10 mouse cellular contexts compared by ENCODE assay signal in the genomic region with DNA sequence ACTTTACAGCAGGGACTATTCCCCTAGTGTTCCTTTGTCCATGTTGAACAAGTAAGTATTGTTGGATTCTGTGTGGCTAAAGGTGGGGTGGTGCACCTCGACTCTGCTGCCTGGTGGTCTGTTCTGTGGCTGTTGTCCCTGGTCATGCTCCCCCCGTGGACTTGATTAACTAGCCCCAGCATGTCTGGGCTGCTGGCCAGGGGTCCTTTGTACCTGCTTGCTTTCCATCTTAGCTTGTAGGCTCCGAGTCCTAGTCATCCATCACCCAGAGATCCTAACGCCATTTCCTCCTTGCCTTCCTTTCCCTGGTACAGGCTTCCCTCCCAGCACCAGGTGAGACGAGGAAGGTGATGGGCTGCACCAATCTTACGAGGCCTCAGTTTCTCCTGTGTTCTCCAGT. TPM values are rescaled to one million over a fixed set of nuclear protein-coding genes. Genes with fewer than 3 reads are reported as not detected.
DNase-seq lines count a peak whose midpoint lies in the region; ATAC-seq and TF ChIP-seq lines count a peak whose summit lies in the region.
"Had no signal": no experiment of that assay in that cellular context is flagged by ENCODE, and none has a peak within 500 bp of the region (broad histone marks: within the 10 kb centered on the region; RNA-seq: fewer than 3 reads in every experiment).

No protein-coding gene starts in this region.

- DNase-seq in heart, postnatal 36 days: no peak
- no peak for DNase-seq in heart, postnatal 0 days (ENCODE audit: low spot score)
- DNase-seq in limb, embryonic 14.5 days (ENCODE audit: low spot score): no peak
- DNase-seq in right cerebral cortex, adult 2 months (ENCODE audit: low spot score in 2 of 2): no peak
- no peak for DNase-seq in testis, postnatal 14 days (ENCODE audit: low spot score)
- no peak for DNase-seq in layer of hippocampus, postnatal 10 days (ENCODE audit: low spot score in 2 of 2)
- DNase-seq: layer of hippocampus, adult 9-11 months; spleen, adult 18-20 months had no signal

- H3K9me3 ChIP-seq in heart, embryonic 11.5 days (replicated peaks; ENCODE audit: control insufficient read depth, low read length): no peaks in the 10 kb centered on the region
- H3K9me3 ChIP-seq in heart, postnatal 0 days (replicated peaks; ENCODE audit: control insufficient read depth, low read length): no peaks in the 10 kb centered on the region
- no peaks in the 10 kb centered on the region for H3K9me3 ChIP-seq in limb, embryonic 14.5 days (ENCODE audit: control insufficient read depth, low read length)

- peaks cover 25% of the 10 kb centered on the region for H3K27me3 ChIP-seq in heart, embryonic 11.5 days (ENCODE audit: control insufficient read depth, insufficient read depth, low read length)
- H3K27me3 ChIP-seq in heart, postnatal 0 days (ENCODE audit: control insufficient read depth, insufficient read depth, low read length): peaks cover 4% of the 10 kb centered on the region
- peaks cover 14% of the 10 kb centered on the region for H3K27me3 ChIP-seq in limb, embryonic 14.5 days (ENCODE audit: control insufficient read depth, insufficient read depth, low read length)

- no peak overlapping the region; the same call in 1 of the 2 replicates for H3K4me3 ChIP-seq in heart, embryonic 11.5 days (ENCODE audit: low read depth, low read length)
- peak overlapping the region; percentile 89 for H3K4me3 ChIP-seq in cortical plate, adult 2 months (ENCODE audit: insufficient read depth, low read length)
- H3K4me3 ChIP-seq in heart, postnatal 0 days (ENCODE audit: low read depth, low read length): peak overlapping the region; percentile 76
- peak overlapping the region; percentile 66 for H3K4me3 ChIP-seq in limb, embryonic 14.5 days (replicated peaks; ENCODE audit: low read length)

- H3K4me1 ChIP-seq in heart, embryonic 11.5 days (ENCODE audit: control insufficient read depth, insufficient read depth, low read length): peaks cover 11% of the 10 kb centered on the region
- peaks cover 6% of the 10 kb centered on the region; the same call in 1 of the 2 replicates for H3K4me1 ChIP-seq in cortical plate, adult 2 months (ENCODE audit: control insufficient read depth, insufficient read depth, low read length)
- peaks cover 14% of the 10 kb centered on the region; the same call in 1 of the 2 replicates for H3K4me1 ChIP-seq in heart, postnatal 0 days (ENCODE audit: control insufficient read depth, insufficient read depth)
- peaks cover 24% of the 10 kb centered on the region for H3K4me1 ChIP-seq in limb, embryonic 14.5 days (ENCODE audit: control insufficient read depth, insufficient read depth, low read length)

- no peak for ATAC-seq in heart, embryonic 11.5 days (replicated peaks; ENCODE audit: insufficient number of reproducible peaks, low FRiP score, low TSS enrichment)
- ATAC-seq in heart, postnatal 0 days (ENCODE audit: insufficient read depth, low read depth): no peak
- ATAC-seq in limb, embryonic 14.5 days (ENCODE audit: low FRiP score, low read depth): no peak

- 73% methylated on average over 6 of the region's 6 CpGs for WGBS in heart, embryonic 11.5 days (ENCODE audit: insufficient replicate concordance)
- 58% methylated on average over 6 of the region's 6 CpGs for WGBS in heart, postnatal 0 days
- WGBS in limb, embryonic 14.5 days: 45% methylated on average over 6 of the region's 6 CpGs

- TF ChIP-seq EP300 in heart, postnatal 0 days (IDR thresholded peaks at IDR 0.05; ENCODE audit: low read depth): no peak

- no peaks in the 10 kb centered on the region for H3K36me3 ChIP-seq in heart, embryonic 11.5 days (ENCODE audit: control insufficient read depth, insufficient read depth, low read length)
- no peaks in the 10 kb centered on the region for H3K36me3 ChIP-seq in heart, postnatal 0 days (replicated peaks; ENCODE audit: control insufficient read depth, insufficient read depth, low read length)
- no peaks in the 10 kb centered on the region for H3K36me3 ChIP-seq in limb, embryonic 14.5 days (ENCODE audit: control insufficient read depth, insufficient read depth, low read length)

- H3K27ac ChIP-seq in heart, embryonic 11.5 days (ENCODE audit: low read depth, low read length): no peak overlapping the region
- no peak overlapping the region for H3K27ac ChIP-seq in cortical plate, adult 2 months (ENCODE audit: insufficient read depth, low read length)
- peak overlapping the region; percentile 84 for H3K27ac ChIP-seq in heart, postnatal 0 days (ENCODE audit: low read depth)
- peak overlapping the region; percentile 50 for H3K27ac ChIP-seq in limb, embryonic 14.5 days (replicated peaks; ENCODE audit: low read depth, low read length)

- no peak for TF ChIP-seq CTCF in cortical plate, adult 2 months (IDR thresholded peaks at IDR 0.05; ENCODE audit: extremely low read depth, insufficient read depth, low read length)
- no peak for TF ChIP-seq CTCF in heart, postnatal 0 days (IDR thresholded peaks at IDR 0.05; ENCODE audit: low read depth)

- TF ChIP-seq POLR2A in cortical plate, adult 2 months (IDR thresholded peaks at IDR 0.05; ENCODE audit: extremely low read depth, insufficient read depth, low read length): no peak
- no peak for TF ChIP-seq POLR2A in limb, embryonic 14.5 days (IDR thresholded peaks at IDR 0.05; ENCODE audit: borderline replicate concordance, extremely low read depth, insufficient read depth, insufficient read length)

- H3K9ac ChIP-seq in heart, embryonic 11.5 days (ENCODE audit: low read depth, low read length): no peak overlapping the region
- H3K9ac ChIP-seq in heart, postnatal 0 days (replicated peaks; ENCODE audit: low read depth, low read length): peak overlapping the region; percentile 75; the same call in 1 of the 2 replicates
- no peak overlapping the region for H3K9ac ChIP-seq in limb, embryonic 14.5 days (ENCODE audit: low read depth, low read length, severe bottlenecking)

- H3K4me2 ChIP-seq in heart, embryonic 11.5 days: peak overlapping the region; percentile 99
- peak overlapping the region; percentile 96 for H3K4me2 ChIP-seq in heart, postnatal 0 days (ENCODE audit: low read depth, low read length)
- H3K4me2 ChIP-seq in limb, embryonic 14.5 days (replicated peaks; ENCODE audit: low read depth, low read length, severe bottlenecking): peak overlapping the region; percentile 98

- intact Hi-C loops in heart, postnatal 36 days (cut with DNase I): loop anchor here (2.0 to 10.0 kb wide), 2 partner anchors 23 to 217 kb away; no protein-coding TSS in a partner anchor

RNA-seq across cellular contexts. Expression of a gene that starts 1.7 kb away (rescaled TPM):
- polyA plus RNA-seq in heart, embryonic 11.5 days (2014; fragmentation: Nextera tagmentation; extraction: Ambion mirVana): 30.8 and 36.9 TPM in 2 replicates
- total RNA-seq in heart, postnatal 36 days (2021): 100 to 1,000 TPM; 174 to 183 TPM
- polyA plus RNA-seq in cortical plate, adult 2 months (2012; rRNA removed): 23.1 and 23.7 TPM in 2 replicates
- total RNA-seq in heart, postnatal 0 days (2014; rRNA removed; ENCODE audit: low replicate concordance): 94.7 and 105 TPM in 2 replicates
- 72.9 and 81.0 TPM in 2 replicates for polyA plus RNA-seq in heart, postnatal 0 days (2015; fragmentation: Nextera tagmentation; extraction: Ambion mirVana)
- polyA plus RNA-seq in limb, embryonic 14.5 days (2012; rRNA removed): 20.8 and 23.4 TPM in 2 replicates
- 31.3 and 34.4 TPM in 2 replicates for polyA plus RNA-seq in limb, embryonic 14.5 days (2014; fragmentation: Nextera tagmentation; extraction: Ambion mirVana)
- total RNA-seq in layer of hippocampus, postnatal 10 days (2021): 10 to 100 TPM; 36.3 to 37.2 TPM

Comparison
In these comparisons a context has a peak if more than half of its experiments do, and no peak if none do; other contexts are left out.
1. H3K27ac ChIP-seq: peak in heart, postnatal 0 days (single experiment) and limb, embryonic 14.5 days (single experiment); none in heart, embryonic 11.5 days (single experiment) and cortical plate, adult 2 months (single experiment).
2. Peak in every context shown above with its lines, with median percentiles within 50 percentile points of each other: H3K4me2 ChIP-seq.